Mouse (Mus musculus): ENCODE data around the gene Twsg1. TPM values are rescaled to one million over a fixed set of nuclear protein-coding genes. Genes with fewer than 3 reads are reported as not detected.

Twsg1 gene
- polyA plus RNA-seq, 1 experiment, result 21.0 TPM

DNA sequence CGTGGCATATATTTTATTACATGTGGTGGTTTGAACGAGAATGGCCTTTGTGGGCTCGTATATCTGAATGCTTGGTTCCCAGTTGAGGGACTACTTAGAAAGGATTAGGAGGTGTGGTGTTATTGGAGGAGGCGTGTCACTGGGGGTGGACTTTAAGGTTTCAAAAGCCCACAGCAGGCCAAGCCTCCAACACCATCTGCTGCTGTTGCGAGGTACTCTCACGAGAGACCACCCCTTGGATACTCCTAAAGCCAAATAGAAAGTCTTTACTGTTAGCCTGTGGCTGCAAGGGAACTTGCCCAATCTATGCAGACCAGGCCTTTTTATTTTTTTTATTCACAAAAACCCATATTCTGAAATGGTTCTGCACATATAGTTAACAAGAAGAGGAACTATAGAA, 29.1 kb downstream of the Twsg1 start:
- Histone ChIP-seq H3K4me3 (ENCODE audit: low read depth, low read length) (no peak overlapping the region), H3K27me3 (ENCODE audit: control insufficient read depth, insufficient read depth, low read length) (no peaks in the 10 kb centered on the region), H3K27ac (ENCODE audit: insufficient read depth, low read depth, low read length) (no peak overlapping the region), H3K4me1 (ENCODE audit: control insufficient read depth, insufficient read depth, insufficient read length, low read length) (peaks cover 3% of the 10 kb centered on the region; the same call in 1 of the 2 replicates), H3K36me3 (ENCODE audit: control insufficient read depth, insufficient read depth, low read length) (peaks cover 23% of the 10 kb centered on the region)
- TF ChIP-seq POLR2A (IDR thresholded peaks at IDR 0.05; ENCODE audit: low read depth, low read length) (no peak), CTCF (IDR thresholded peaks at IDR 0.05; ENCODE audit: extremely low read depth, insufficient read length, insufficient replicate concordance, low read depth, low read length) (no peak)
- 92% methylated on average over 6 of the region's 6 CpGs for WGBS

- Histone ChIP-seq H3K36me3 (ENCODE audit: control insufficient read depth, insufficient read depth, low read length) (peaks cover 11% of the 10 kb centered on the region), H3K27me3 (ENCODE audit: control insufficient read depth, insufficient read depth, low read length) (no peaks in the 10 kb centered on the region), H3K4me1 (ENCODE audit: control insufficient read depth, insufficient read depth, insufficient read length, low read length) (peaks cover 3% of the 10 kb centered on the region; the same call in 1 of the 2 replicates), H3K27ac (ENCODE audit: insufficient read depth, low read depth, low read length) (no peak overlapping the region), H3K4me3 (ENCODE audit: low read depth, low read length) (no peak overlapping the region)
- 43% methylated on average over 3 of the region's 3 CpGs for WGBS
- TF ChIP-seq POLR2A (IDR thresholded peaks at IDR 0.05; ENCODE audit: low read depth, low read length), result no peak
- TF ChIP-seq CTCF (IDR thresholded peaks at IDR 0.05; ENCODE audit: extremely low read depth, insufficient read length, insufficient replicate concordance, low read depth, low read length), result no peak
Measured at GRCm38 (mm10) chr17:65919235-65919634, 31.8 kb downstream of the Twsg1 start.

- Histone ChIP-seq H3K27ac (ENCODE audit: insufficient read depth, low read depth, low read length) (peak overlapping the region; percentile 44), H3K36me3 (ENCODE audit: control insufficient read depth, insufficient read depth, low read length) (no peaks in the 10 kb centered on the region), H3K4me1 (ENCODE audit: control insufficient read depth, insufficient read depth, insufficient read length, low read length) (peaks cover 13% of the 10 kb centered on the region; the same call in 1 of the 2 replicates), H3K4me3 (ENCODE audit: low read depth, low read length) (no peak overlapping the region), H3K27me3 (ENCODE audit: control insufficient read depth, insufficient read depth, low read length) (no peaks in the 10 kb centered on the region)
- 21% methylated on average over 8 of the region's 8 CpGs for WGBS
- TF ChIP-seq CTCF (IDR thresholded peaks at IDR 0.05; ENCODE audit: extremely low read depth, insufficient read length, insufficient replicate concordance, low read depth, low read length) (no peak), POLR2A (IDR thresholded peaks at IDR 0.05; ENCODE audit: low read depth, low read length) (no peak)
Measured at GRCm38 (mm10) chr17:65916135-65916668, 34.8 kb downstream of the Twsg1 start.

GRCm38 (mm10) chr17:65914083-65914482, 36.9 kb downstream of the Twsg1 start:
- TF ChIP-seq CTCF (IDR thresholded peaks at IDR 0.05; ENCODE audit: extremely low read depth, insufficient read length, insufficient replicate concordance, low read depth, low read length) (no peak), POLR2A (IDR thresholded peaks at IDR 0.05; ENCODE audit: low read depth, low read length) (no peak)
- no peak overlapping the region for H3K4me3 ChIP-seq (ENCODE audit: low read depth, low read length)
- no peak overlapping the region for H3K27ac ChIP-seq (ENCODE audit: insufficient read depth, low read depth, low read length)
- no peaks in the 10 kb centered on the region for H3K36me3 ChIP-seq (ENCODE audit: control insufficient read depth, insufficient read depth, low read length)
- H3K4me1 ChIP-seq (ENCODE audit: control insufficient read depth, insufficient read depth, insufficient read length, low read length), result peaks cover 10% of the 10 kb centered on the region; the same call in 1 of the 2 replicates
- WGBS, result 83% methylated on average over 6 of the region's 6 CpGs
- H3K27me3 ChIP-seq (ENCODE audit: control insufficient read depth, insufficient read depth, low read length), result no peaks in the 10 kb centered on the region

GRCm38 (mm10) chr17:65912202-65912601, 38.8 kb downstream of the Twsg1 start:
- Histone ChIP-seq H3K36me3 (ENCODE audit: control insufficient read depth, insufficient read depth, low read length) (no peaks in the 10 kb centered on the region), H3K27ac (ENCODE audit: insufficient read depth, low read depth, low read length) (no peak overlapping the region), H3K4me1 (ENCODE audit: control insufficient read depth, insufficient read depth, insufficient read length, low read length) (peaks cover 10% of the 10 kb centered on the region; the same call in 1 of the 2 replicates), H3K27me3 (ENCODE audit: control insufficient read depth, insufficient read depth, low read length) (no peaks in the 10 kb centered on the region), H3K4me3 (ENCODE audit: low read depth, low read length) (no peak overlapping the region)
- 91% methylated on average over 2 of the region's 2 CpGs for WGBS
- TF ChIP-seq CTCF (IDR thresholded peaks at IDR 0.05; ENCODE audit: extremely low read depth, insufficient read length, insufficient replicate concordance, low read depth, low read length), result no peak
- TF ChIP-seq POLR2A (IDR thresholded peaks at IDR 0.05; ENCODE audit: low read depth, low read length), result no peak

- H3K27ac ChIP-seq (ENCODE audit: insufficient read depth, low read depth, low read length), result no peak overlapping the region
- H3K27me3 ChIP-seq (ENCODE audit: control insufficient read depth, insufficient read depth, low read length), result no peaks in the 10 kb centered on the region
- 89% methylated on average over 15 of the region's 15 CpGs for WGBS
- peaks cover 12% of the 10 kb centered on the region for H3K4me1 ChIP-seq (ENCODE audit: control insufficient read depth, insufficient read depth, insufficient read length, low read length)
- H3K36me3 ChIP-seq (ENCODE audit: control insufficient read depth, insufficient read depth, low read length), result no peaks in the 10 kb centered on the region
- no peak for TF ChIP-seq POLR2A (IDR thresholded peaks at IDR 0.05; ENCODE audit: low read depth, low read length)
- TF ChIP-seq CTCF (IDR thresholded peaks at IDR 0.05; ENCODE audit: extremely low read depth, insufficient read length, insufficient replicate concordance, low read depth, low read length), result no peak
- H3K4me3 ChIP-seq (ENCODE audit: low read depth, low read length), result no peak overlapping the region
Measured at GRCm38 (mm10) chr17:65911285-65912069, 39.5 kb downstream of the Twsg1 start.

DNA sequence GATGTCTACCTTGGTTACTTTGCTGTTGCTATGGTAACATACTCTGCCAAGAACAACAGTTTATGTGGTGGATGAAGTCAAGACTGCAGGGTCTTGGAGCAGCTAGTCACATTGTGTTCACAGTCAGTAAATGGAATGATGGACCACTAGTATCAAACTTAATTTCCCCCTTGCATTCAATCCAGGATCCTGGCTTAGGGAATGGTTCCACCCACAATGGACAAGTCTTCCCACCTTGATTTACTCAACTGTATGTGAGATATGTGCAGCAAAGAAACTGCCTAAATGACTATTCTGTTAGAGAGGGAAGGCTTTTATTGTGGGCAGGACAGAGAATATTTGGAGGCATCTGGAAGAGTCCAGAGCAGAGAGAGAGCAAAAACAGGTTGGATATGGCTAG, 42.8 kb downstream of the Twsg1 start:
- no peak overlapping the region for H3K4me3 ChIP-seq (ENCODE audit: low read depth, low read length)
- H3K27ac ChIP-seq (ENCODE audit: insufficient read depth, low read depth, low read length), result no peak overlapping the region
- no peaks in the 10 kb centered on the region for H3K27me3 ChIP-seq (ENCODE audit: control insufficient read depth, insufficient read depth, low read length)
- TF ChIP-seq CTCF (IDR thresholded peaks at IDR 0.05; ENCODE audit: extremely low read depth, insufficient read length, insufficient replicate concordance, low read depth, low read length), result no peak
- TF ChIP-seq POLR2A (IDR thresholded peaks at IDR 0.05; ENCODE audit: low read depth, low read length), result no peak
- peaks cover 11% of the 10 kb centered on the region for H3K4me1 ChIP-seq (ENCODE audit: control insufficient read depth, insufficient read depth, insufficient read length, low read length)
- H3K36me3 ChIP-seq (ENCODE audit: control insufficient read depth, insufficient read depth, low read length), result no peaks in the 10 kb centered on the region
